Mouse (Mus musculus) kidney, embryonic 15.5 days (tissue): ENCODE measurements around the gene Igsf11. TPM values are rescaled to one million over a fixed set of nuclear protein-coding genes. Genes with fewer than 3 reads are reported as not detected.

Source experiments
- ATAC-seq: fragments of 200-750 bp; cut with Nextera tagmentation; replicated peaks from 2 replicates; pipeline ENCODE4 v1.8.0; 2017; ENCODE audit warnings: moderate TSS enrichment; ENCODE audit not compliant: low FRiP score
- H3K27ac ChIP-seq: fragments of 300-500 bp; sonication (generic); 2 replicates; pipeline ENCODE4 v1.5.1; 2015; ENCODE audit warnings: mild to moderate bottlenecking, inconsistent platforms
- H3K27me3 ChIP-seq: fragments of 300-500 bp; sonication (generic); 2 replicates; pipeline ENCODE4 v1.6.1; 2015; ENCODE audit warnings: inconsistent platforms
- H3K36me3 ChIP-seq: fragments of 300-500 bp; sonication (generic); 2 replicates; pipeline ENCODE4 v1.6.1; 2015; ENCODE audit warnings: inconsistent platforms
- H3K4me1 ChIP-seq: fragments of 300-500 bp; sonication (generic); 2 replicates; pipeline ENCODE4 v1.6.1; 2015; ENCODE audit warnings: inconsistent platforms
- H3K4me2 ChIP-seq: fragments of 300-500 bp; sonication (generic); 2 replicates; pipeline ENCODE4 v1.6.1; 2015; ENCODE audit warnings: moderate library complexity, mild to moderate bottlenecking, inconsistent platforms
- H3K4me3 ChIP-seq: fragments of 300-500 bp; sonication (generic); replicated peaks from 2 replicates; pipeline ENCODE4 v1.5.1; 2015; ENCODE audit warnings: mild to moderate bottlenecking, inconsistent platforms
- H3K9ac ChIP-seq: fragments of 300-500 bp; sonication (generic); 2 replicates; pipeline ENCODE4 v1.6.1; 2015; ENCODE audit warnings: mild to moderate bottlenecking, inconsistent platforms
- H3K9me3 ChIP-seq: fragments of 300-500 bp; sonication (generic); replicated peaks from 2 replicates; pipeline ENCODE4 v1.6.1; 2016; ENCODE audit warnings: inconsistent platforms
- whole genome bisulfite sequencing: fragments of 180-500 bp; shearing (Covaris S2); methylation state at CpG from one replicate; pipeline ENCODE4 v1.1.7; 2015; ENCODE audit warnings: mixed read lengths; 5-methylcytosine and 5-hydroxymethylcytosine counted together
- polyA plus RNA-seq: library from polyadenylated mRNA; unstranded; fragments of >200 nt; fragmentation: Nextera tagmentation; extraction: Ambion mirVana; gene quantifications from 2 replicates; pipeline ENCODE4 v1.2.1, GENCODE M21; 2015

Igsf11 gene
- polyA plus RNA-seq, 1 experiment from 2014 or later = 2.1 TPM

GRCm38 (mm10) chr16:38908304-38908703 lies 15.8 kb downstream of the Igsf11 start:
- H3K27me3 ChIP-seq = peaks cover 37% of the 10 kb centered on the region
- H3K9ac ChIP-seq = no peak overlapping the region
- H3K27ac ChIP-seq = no peak overlapping the region
- H3K4me1 ChIP-seq = no peaks in the 10 kb centered on the region
- no peak for ATAC-seq
- H3K9me3 ChIP-seq = no peaks in the 10 kb centered on the region
- H3K4me3 ChIP-seq = no peak overlapping the region
- no peaks in the 10 kb centered on the region for H3K36me3 ChIP-seq
- 75% methylated on average over 9 of the region's 9 CpGs for WGBS
- H3K4me2 ChIP-seq = no peak overlapping the region

DNA sequence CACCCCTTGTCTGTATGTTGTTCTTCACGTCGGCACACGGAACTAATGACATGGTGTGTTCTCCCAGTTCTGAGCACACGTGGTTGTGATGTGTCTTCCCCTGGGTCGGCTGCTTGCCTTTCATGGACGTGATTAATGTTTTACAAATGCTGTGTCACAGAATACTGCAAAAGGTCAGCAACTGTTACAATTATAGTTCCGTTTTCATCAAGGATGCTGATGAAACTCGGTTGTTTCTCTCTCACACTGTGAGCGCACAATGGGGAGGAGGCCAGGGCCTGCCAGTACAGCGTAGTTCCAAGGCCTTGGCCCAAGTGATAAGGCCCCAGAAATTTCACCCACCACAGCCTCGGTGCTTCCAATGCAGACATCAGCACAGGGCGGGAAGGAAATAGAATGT lies 17.0 kb downstream of the Igsf11 start:
- H3K4me2 ChIP-seq = no peak overlapping the region
- ATAC-seq = no peak
- H3K27ac ChIP-seq = no peak overlapping the region
- no peak overlapping the region for H3K9ac ChIP-seq
- H3K9me3 ChIP-seq = no peaks in the 10 kb centered on the region
- H3K27me3 ChIP-seq = peaks cover 25% of the 10 kb centered on the region
- no peak overlapping the region for H3K4me3 ChIP-seq
- 63% methylated on average over 12 of the region's 12 CpGs for WGBS
- H3K4me1 ChIP-seq = no peaks in the 10 kb centered on the region
- no peaks in the 10 kb centered on the region for H3K36me3 ChIP-seq

GRCm38 (mm10) chr16:38910088-38910487 lies 17.6 kb downstream of the Igsf11 start:
- WGBS = 86% methylated on average over 8 of the region's 8 CpGs
- Histone ChIP-seq H3K4me1 (no peaks in the 10 kb centered on the region), H3K9me3 (no peaks in the 10 kb centered on the region), H3K4me3 (no peak overlapping the region), H3K27ac (no peak overlapping the region), H3K27me3 (peaks cover 22% of the 10 kb centered on the region), H3K36me3 (no peaks in the 10 kb centered on the region), H3K9ac (no peak overlapping the region), H3K4me2 (no peak overlapping the region)
- ATAC-seq = no peak

DNA sequence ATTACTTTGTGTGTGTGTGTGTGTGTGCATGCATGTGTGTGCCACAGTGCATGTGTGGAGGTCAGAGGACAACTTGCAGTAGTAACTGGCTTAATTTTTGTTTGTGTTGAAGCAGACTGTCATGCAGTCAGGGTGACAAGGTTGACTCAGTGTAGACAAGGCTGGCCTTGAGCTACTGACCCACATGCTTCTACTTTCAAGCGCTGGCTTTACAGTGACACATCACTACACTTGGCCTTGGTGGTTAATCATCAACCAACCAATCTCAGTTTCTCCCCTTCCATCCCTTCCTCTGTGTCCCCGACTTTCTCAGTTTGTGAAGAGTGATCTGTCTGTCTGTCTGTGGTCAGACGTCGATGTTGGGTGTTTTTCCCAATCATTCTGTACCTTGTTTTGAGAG lies 23.0 kb downstream of the Igsf11 start:
- Histone ChIP-seq H3K4me2 (no peak overlapping the region), H3K4me3 (no peak overlapping the region), H3K27me3 (0 out of 2 replicates have a peak, but pooled peaks cover 2% of the 10 kb centered on the region), H3K9ac (no peak overlapping the region), H3K36me3 (no peaks in the 10 kb centered on the region), H3K9me3 (no peaks in the 10 kb centered on the region), H3K27ac (peak overlapping the region; percentile 32; the same call in 1 of the 2 replicates), H3K4me1 (0 out of 2 replicates have a peak, but pooled peaks cover 5% of the 10 kb centered on the region)
- 83% methylated on average over 4 of the region's 4 CpGs for WGBS
- ATAC-seq = peak; percentile 57; the same call in 1 of the 2 replicates

GRCm38 (mm10) chr16:38916053-38916786 lies 23.7 kb downstream of the Igsf11 start:
- WGBS = 85% methylated on average over 12 of the region's 12 CpGs

DNA sequence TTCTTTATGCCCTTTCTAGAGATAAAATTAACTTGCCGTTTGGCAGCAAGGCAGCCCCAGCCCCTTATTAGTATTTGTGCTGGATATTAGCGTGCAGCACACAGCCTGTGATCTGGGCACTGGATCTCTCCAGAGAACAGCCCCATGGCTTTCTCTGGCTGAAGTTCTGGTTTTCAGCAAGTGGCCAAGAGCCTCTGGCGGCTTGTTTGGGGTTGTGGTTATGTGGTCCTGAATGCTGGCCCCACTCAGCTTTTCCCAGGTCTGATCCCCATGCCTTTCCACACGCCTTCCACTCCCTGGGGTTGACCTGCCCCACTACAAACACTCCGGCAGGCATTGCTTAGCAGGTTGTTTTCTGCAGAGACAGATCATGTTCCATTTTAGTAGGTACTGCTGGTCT lies 24.4 kb downstream of the Igsf11 start:
- 74% methylated on average over 5 of the region's 5 CpGs for WGBS
- Histone ChIP-seq H3K4me2 (no peak overlapping the region), H3K9ac (no peak overlapping the region), H3K4me1 (0 out of 2 replicates have a peak, but pooled peaks cover 5% of the 10 kb centered on the region), H3K36me3 (no peaks in the 10 kb centered on the region), H3K27ac (no peak overlapping the region), H3K4me3 (no peak overlapping the region), H3K27me3 (no peaks in the 10 kb centered on the region), H3K9me3 (no peaks in the 10 kb centered on the region)
- ATAC-seq = no peak

More at GRCm38 (mm10) chr16:38916053-38916786, 23.7 kb downstream of the Igsf11 start:
- H3K27me3 ChIP-seq = no peaks in the 10 kb centered on the region
- 0 out of 2 replicates have a peak overlapping the region, but pooled peaks have one; percentile 32 for H3K27ac ChIP-seq
- no peaks in the 10 kb centered on the region for H3K9me3 ChIP-seq
- H3K4me1 ChIP-seq = 0 out of 2 replicates have a peak, but pooled peaks cover 5% of the 10 kb centered on the region
- H3K36me3 ChIP-seq = no peaks in the 10 kb centered on the region
- no peak overlapping the region for H3K4me2 ChIP-seq
- peak; percentile 82 for ATAC-seq
- H3K9ac ChIP-seq = no peak overlapping the region
- no peak overlapping the region for H3K4me3 ChIP-seq

- no peaks in the 10 kb centered on the region for H3K36me3 ChIP-seq
- H3K4me3 ChIP-seq = no peak overlapping the region
- no peaks in the 10 kb centered on the region for H3K27me3 ChIP-seq
- H3K9ac ChIP-seq = no peak overlapping the region
- H3K4me2 ChIP-seq = no peak overlapping the region
- H3K27ac ChIP-seq = no peak overlapping the region
- no peak for ATAC-seq
- H3K4me1 ChIP-seq = 0 out of 2 replicates have a peak, but pooled peaks cover 5% of the 10 kb centered on the region
- WGBS = 86% methylated on average over 2 of the region's 2 CpGs
- H3K9me3 ChIP-seq = no peaks in the 10 kb centered on the region
Observed at GRCm38 (mm10) chr16:38918121-38918520, 25.6 kb downstream of the Igsf11 start.

- H3K4me3 ChIP-seq = no peak overlapping the region
- H3K27ac ChIP-seq = no peak overlapping the region
- no peaks in the 10 kb centered on the region for H3K9me3 ChIP-seq
- no peak for ATAC-seq
- H3K27me3 ChIP-seq = no peaks in the 10 kb centered on the region
- no peaks in the 10 kb centered on the region for H3K36me3 ChIP-seq
- no peak overlapping the region for H3K4me2 ChIP-seq
- H3K4me1 ChIP-seq = 0 out of 2 replicates have a peak, but pooled peaks cover 3% of the 10 kb centered on the region
- WGBS = 85% methylated on average over 5 of the region's 5 CpGs
- H3K9ac ChIP-seq = no peak overlapping the region
Observed at GRCm38 (mm10) chr16:38920488-38920887, 28.0 kb downstream of the Igsf11 start.

- H3K9ac ChIP-seq = no peak overlapping the region
- WGBS = 69% methylated on average over 13 of the region's 13 CpGs
Observed at GRCm38 (mm10) chr16:38924940-38925339, 32.5 kb downstream of the Igsf11 start.

DNA sequence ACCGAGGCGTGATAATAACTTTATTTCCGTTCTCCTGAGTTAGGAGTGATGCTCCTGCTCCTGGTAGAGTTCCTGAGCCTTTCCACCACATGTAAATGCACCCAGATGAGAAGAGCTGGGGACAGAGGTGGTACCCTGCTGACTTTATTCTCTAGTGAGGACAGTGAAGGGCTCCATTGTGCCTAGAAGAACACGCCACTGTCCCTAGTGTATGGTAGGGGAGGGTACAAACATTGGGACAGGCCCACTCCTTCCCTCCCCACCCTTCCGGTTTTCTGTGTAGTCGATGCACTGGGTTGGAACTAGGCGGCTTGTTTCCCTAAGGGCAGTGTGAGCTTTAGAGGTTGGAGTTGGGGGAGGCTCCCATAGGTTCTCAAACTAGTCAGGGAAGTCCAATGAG lies 36.3 kb downstream of the Igsf11 start:
- Histone ChIP-seq H3K36me3 (no peaks in the 10 kb centered on the region), H3K27me3 (no peaks in the 10 kb centered on the region), H3K9me3 (no peaks in the 10 kb centered on the region), H3K27ac (no peak overlapping the region), H3K4me3 (no peak overlapping the region), H3K4me1 (no peaks in the 10 kb centered on the region), H3K9ac (no peak overlapping the region), H3K4me2 (no peak overlapping the region)
- no peak for ATAC-seq
- 73% methylated on average over 7 of the region's 7 CpGs for WGBS

More at GRCm38 (mm10) chr16:38924940-38925339, 32.5 kb downstream of the Igsf11 start:
- H3K36me3 ChIP-seq = no peaks in the 10 kb centered on the region
- H3K27ac ChIP-seq = no peak overlapping the region
- no peak overlapping the region for H3K4me2 ChIP-seq
- no peaks in the 10 kb centered on the region for H3K9me3 ChIP-seq
- H3K4me3 ChIP-seq = no peak overlapping the region
- no peaks in the 10 kb centered on the region for H3K27me3 ChIP-seq
- no peaks in the 10 kb centered on the region for H3K4me1 ChIP-seq
- ATAC-seq = no peak

GRCm38 (mm10) chr16:38931519-38931918 lies 39.0 kb downstream of the Igsf11 start:
- 69% methylated on average over 6 of the region's 6 CpGs for WGBS
- Histone ChIP-seq H3K4me3 (no peak overlapping the region), H3K9me3 (no peaks in the 10 kb centered on the region), H3K9ac (no peak overlapping the region), H3K27ac (no peak overlapping the region), H3K4me2 (no peak overlapping the region), H3K4me1 (no peaks in the 10 kb centered on the region), H3K27me3 (no peaks in the 10 kb centered on the region), H3K36me3 (no peaks in the 10 kb centered on the region)
- no peak for ATAC-seq

DNA sequence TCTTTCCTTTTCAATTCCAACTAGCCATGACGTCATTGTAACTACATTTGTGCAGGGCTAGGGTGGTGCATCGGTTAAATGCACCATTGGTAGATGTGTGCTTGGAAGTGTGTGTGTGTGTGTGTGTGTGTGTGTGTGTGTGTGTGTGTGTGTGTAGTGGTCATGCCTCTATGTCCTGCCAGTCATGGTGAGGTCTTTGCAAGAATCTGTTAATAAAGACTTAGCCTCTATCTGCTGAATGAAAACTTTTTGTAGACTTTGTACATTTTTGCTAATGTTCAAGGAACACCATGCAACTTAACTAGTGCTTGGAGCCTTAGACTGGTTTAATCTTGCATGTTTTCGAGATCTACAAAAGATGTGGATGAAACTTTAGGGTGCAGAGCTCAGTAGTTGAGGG lies 48.3 kb downstream of the Igsf11 start:
- no peak for ATAC-seq
- 88% methylated on average over 3 of the region's 3 CpGs for WGBS

More for the DNA sequence above, 48.3 kb downstream of the Igsf11 start:
- Histone ChIP-seq H3K4me1 (peaks cover 6% of the 10 kb centered on the region; the same call in 1 of the 2 replicates), H3K4me3 (no peak overlapping the region), H3K36me3 (no peaks in the 10 kb centered on the region), H3K9me3 (no peaks in the 10 kb centered on the region), H3K4me2 (no peak overlapping the region), H3K27me3 (no peaks in the 10 kb centered on the region), H3K9ac (no peak overlapping the region), H3K27ac (no peak overlapping the region)
